Mouse (Mus musculus) liver, postnatal 0 days (tissue): ENCODE results near the gene Cdkn1a.

ENCODE experiments used
- CTCF ChIP-seq: sonication (generic); IDR thresholded peaks from 2 replicates; pipeline ENCODE4 v1.5.1; 2016; ENCODE audit warnings: antibody characterized with exemption, low read depth
- EP300 ChIP-seq: IDR thresholded peaks from 2 replicates; pipeline ENCODE4 v1.6.1; 2016; ENCODE audit warnings: antibody characterized with exemption, low read depth, mild to moderate bottlenecking

DNA sequence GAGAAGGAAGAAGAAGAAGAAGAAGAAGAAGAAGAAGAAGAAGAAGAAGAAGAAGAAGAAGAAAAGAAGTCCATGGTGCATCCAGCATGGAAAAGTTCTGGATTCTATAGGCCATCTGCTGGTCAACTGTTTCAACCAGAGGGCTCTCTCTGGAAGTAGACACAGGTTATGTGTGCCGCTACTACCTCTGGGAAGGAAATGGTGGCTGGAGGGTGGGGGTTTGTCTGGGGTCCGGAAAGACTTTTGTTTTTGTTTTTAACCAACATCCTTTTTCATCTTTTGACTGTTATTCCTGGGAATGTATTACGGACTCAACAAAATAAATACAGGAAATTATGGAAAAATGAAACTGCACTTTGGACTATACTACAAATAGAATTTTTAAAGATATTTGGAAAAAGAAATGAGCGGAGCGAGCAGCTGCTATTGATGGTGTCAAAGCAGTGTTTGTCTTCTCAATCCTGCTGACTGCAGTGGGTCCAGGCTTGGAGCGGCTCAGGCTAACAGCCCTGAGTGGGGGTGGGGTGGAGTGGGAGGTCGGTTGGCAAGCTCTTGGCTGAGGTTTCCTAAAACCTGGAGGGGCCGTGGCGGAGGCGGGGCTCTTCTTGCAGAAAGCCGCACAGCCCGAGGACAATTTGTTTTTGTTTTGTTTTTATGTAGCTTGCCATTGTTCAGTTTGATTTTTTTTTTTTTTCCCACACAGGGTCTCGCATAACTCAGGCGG is 12.8 kb upstream of the Cdkn1a start:
- TF ChIP-seq EP300 (no peak), CTCF (no peak)
